Mouse (Mus musculus): ENCODE data around the gene Pax5. TPM values are rescaled to one million over a fixed set of nuclear protein-coding genes. Genes with fewer than 3 reads are reported as not detected.

Pax5 gene
- polyA plus RNA-seq, 1 experiment: 35.6 TPM

DNA sequence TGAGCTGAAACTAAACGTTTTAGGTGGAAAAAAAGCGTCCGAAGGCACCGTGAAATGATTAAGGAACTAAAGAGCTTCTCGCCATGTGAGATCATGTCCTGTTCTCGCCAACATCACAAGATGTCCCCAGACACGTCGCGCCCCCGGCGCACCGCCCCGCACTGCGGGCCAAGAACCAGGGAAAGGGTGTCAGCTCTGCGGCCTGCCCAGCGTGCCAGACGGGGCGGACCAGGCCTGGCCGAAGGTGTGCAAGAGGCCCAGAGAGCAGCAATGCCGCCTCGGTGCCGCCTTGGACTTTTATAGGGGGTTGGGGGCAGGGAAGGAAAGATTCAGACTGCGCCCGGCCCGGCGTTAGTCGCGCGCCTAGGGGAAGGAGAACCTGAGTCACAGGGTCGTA lies 412 bp upstream of the Pax5 start:
- WGBS: 5% methylated on average over 30 of the region's 30 CpGs
- TF ChIP-seq POLR2A (IDR thresholded peaks at IDR 0.05; ENCODE audit: borderline replicate concordance, control insufficient read depth, low read depth, low read length) (peak; percentile 83; the same call in 1 of the 2 replicates), CTCF (IDR thresholded peaks at IDR 0.05; ENCODE audit: control insufficient read depth, insufficient read depth, low read length) (no peak)
- no peaks in the 10 kb centered on the region; the same call in 1 of the 2 replicates for H3K4me1 ChIP-seq (ENCODE audit: control insufficient read depth, insufficient read depth, low read length)
- H3K27ac ChIP-seq (ENCODE audit: control insufficient read depth, insufficient read depth, low read depth, low read length, poor library complexity): peak overlapping the region; percentile 97
- H3K4me3 ChIP-seq (replicated peaks; ENCODE audit: control insufficient read depth, low read depth, low read length): peak overlapping the region; percentile 57

DNA sequence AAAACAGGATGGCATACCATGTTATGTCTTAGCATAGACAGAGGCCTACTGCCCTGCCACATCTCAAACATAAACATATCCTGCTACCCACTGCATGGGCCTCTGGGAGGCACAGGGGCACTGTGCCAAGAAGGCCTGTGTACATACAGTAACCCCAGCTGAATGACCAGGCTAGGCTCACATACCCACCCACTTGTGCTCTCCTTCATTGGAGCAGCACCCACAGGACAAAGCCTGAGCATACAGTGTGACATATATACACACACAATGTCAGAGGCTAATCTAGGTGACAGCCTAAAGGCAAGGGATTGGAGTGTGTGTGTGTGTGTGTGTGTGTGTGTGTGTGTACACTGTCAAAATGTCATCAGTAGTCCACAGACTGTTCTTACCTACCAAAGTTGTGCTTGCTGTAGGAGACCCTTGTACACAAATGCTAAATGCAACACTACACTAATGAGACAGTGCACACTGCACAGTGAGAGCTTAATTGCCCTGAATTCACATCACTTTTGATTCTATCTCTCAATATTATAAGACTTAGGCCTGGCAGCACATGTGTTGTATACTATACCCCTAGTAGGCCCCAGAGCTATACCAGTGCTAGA lies 1.1 kb downstream of the Pax5 start:
- TF ChIP-seq CTCF (IDR thresholded peaks at IDR 0.05; ENCODE audit: control insufficient read depth, insufficient read depth, low read length): no peak
- no peak for TF ChIP-seq POLR2A (IDR thresholded peaks at IDR 0.05; ENCODE audit: borderline replicate concordance, control insufficient read depth, low read depth, low read length)
- Histone ChIP-seq H3K27ac (ENCODE audit: control insufficient read depth, insufficient read depth, low read depth, low read length, poor library complexity) (peak overlapping the region; percentile 24; the same call in 1 of the 2 replicates), H3K4me3 (replicated peaks; ENCODE audit: control insufficient read depth, low read depth, low read length) (peak overlapping the region; percentile 54), H3K4me1 (ENCODE audit: control insufficient read depth, insufficient read depth, low read length) (no peaks in the 10 kb centered on the region; the same call in none of the 2 replicates)

DNA sequence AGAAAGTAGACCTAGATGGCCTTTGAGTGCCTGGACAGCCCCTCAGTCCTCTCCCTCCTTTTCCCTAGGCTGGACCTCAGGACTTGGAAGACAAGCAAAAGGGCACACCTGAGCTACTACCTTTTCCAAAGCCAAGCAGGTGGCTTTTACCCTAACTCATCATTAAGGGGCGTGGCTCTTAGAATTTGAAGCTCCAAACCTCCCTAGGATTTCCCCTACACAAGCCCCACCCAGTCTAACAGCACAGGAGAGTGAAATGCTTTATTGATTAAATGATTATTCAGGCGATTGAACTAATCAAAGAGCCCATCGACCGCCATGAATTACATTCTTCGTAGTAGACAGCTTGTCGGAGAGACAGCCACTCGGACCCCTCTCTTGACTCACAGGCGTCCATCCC lies 2.0 kb downstream of the Pax5 start:
- no peak for TF ChIP-seq CTCF (IDR thresholded peaks at IDR 0.05; ENCODE audit: control insufficient read depth, insufficient read depth, low read length)
- TF ChIP-seq POLR2A (IDR thresholded peaks at IDR 0.05; ENCODE audit: borderline replicate concordance, control insufficient read depth, low read depth, low read length): no peak
- 54% methylated on average over 8 of the region's 8 CpGs for WGBS
- Histone ChIP-seq H3K27ac (ENCODE audit: control insufficient read depth, insufficient read depth, low read depth, low read length, poor library complexity) (peak overlapping the region; percentile 33), H3K4me3 (replicated peaks; ENCODE audit: control insufficient read depth, low read depth, low read length) (peak overlapping the region; percentile 44), H3K4me1 (ENCODE audit: control insufficient read depth, insufficient read depth, low read length) (no peaks in the 10 kb centered on the region; the same call in none of the 2 replicates)

DNA sequence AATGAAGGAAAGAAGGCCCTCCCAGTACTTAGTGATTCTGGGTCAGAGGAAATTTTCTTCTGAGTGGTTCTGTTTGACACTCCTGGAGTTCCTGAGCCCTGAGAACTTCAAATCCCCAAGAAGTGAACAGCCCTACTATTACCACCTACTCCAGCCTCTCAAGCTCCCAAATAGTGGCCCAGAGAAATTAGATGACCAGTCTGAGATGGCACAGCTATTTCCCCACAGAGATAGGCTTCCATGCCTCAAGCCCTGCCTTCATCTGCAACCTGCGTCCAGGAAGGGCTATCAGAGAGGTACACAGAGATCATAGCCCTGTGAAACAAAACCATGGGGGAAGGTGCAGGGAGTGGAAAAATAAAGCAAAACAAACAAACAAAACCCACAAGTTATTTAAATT lies 3.4 kb downstream of the Pax5 start:
- H3K4me1 ChIP-seq (ENCODE audit: control insufficient read depth, insufficient read depth, low read length): no peaks in the 10 kb centered on the region; the same call in none of the 2 replicates
- H3K4me3 ChIP-seq (replicated peaks; ENCODE audit: control insufficient read depth, low read depth, low read length): peak overlapping the region; percentile 12
- peak overlapping the region; percentile 22; the same call in 1 of the 2 replicates for H3K27ac ChIP-seq (ENCODE audit: control insufficient read depth, insufficient read depth, low read depth, low read length, poor library complexity)
- 18% methylated on average over 1 of the region's 1 CpGs for WGBS
- TF ChIP-seq POLR2A (IDR thresholded peaks at IDR 0.05; ENCODE audit: borderline replicate concordance, control insufficient read depth, low read depth, low read length): no peak
- no peak for TF ChIP-seq CTCF (IDR thresholded peaks at IDR 0.05; ENCODE audit: control insufficient read depth, insufficient read depth, low read length)

DNA sequence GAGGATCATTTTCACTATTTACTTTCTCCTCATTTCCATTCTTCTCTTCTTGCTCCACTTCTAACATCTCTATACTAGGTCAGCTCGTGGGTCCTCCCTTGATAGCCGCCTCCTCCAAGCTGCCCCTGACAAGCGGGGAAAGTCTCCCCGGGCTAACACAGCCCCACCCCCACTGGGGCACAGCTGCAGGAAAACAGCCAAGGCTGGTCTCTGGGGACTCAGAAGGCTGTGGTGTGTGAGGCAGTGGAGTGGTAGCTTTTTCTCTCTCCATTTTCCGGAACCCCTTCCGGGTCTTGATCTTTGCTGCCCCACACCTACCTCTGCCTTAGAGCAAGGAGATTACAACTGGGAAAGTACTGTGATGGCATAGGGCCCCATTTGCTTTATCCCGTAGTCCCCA lies 4.3 kb downstream of the Pax5 start:
- Histone ChIP-seq H3K4me1 (ENCODE audit: control insufficient read depth, insufficient read depth, low read length) (no peaks in the 10 kb centered on the region; the same call in none of the 2 replicates), H3K27ac (ENCODE audit: control insufficient read depth, insufficient read depth, low read depth, low read length, poor library complexity) (peak overlapping the region; percentile 75; the same call in 1 of the 2 replicates), H3K4me3 (replicated peaks; ENCODE audit: control insufficient read depth, low read depth, low read length) (no peak overlapping the region)
- TF ChIP-seq CTCF (IDR thresholded peaks at IDR 0.05; ENCODE audit: control insufficient read depth, insufficient read depth, low read length) (no peak), POLR2A (IDR thresholded peaks at IDR 0.05; ENCODE audit: borderline replicate concordance, control insufficient read depth, low read depth, low read length) (no peak)
- WGBS: 2% methylated on average over 7 of the region's 7 CpGs

DNA sequence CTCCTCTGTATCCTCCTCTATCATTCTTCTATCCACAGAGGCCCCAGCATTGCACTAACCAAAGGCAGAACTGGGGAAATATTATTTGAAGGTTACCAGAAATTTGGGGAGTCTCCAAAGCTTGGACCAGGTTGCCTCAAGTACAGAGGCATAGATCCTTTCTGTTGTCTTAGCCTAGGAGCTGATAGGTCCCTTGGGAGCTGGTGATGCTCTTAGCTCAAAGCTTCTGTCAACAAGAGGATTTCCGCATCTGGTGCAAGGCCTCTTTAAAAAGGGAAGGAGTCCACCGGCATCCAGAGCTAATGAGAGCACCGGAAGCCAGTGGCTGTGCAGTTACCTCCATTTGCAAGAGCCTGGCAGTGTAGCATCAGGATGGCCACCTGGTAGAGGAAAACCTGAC lies 5.1 kb downstream of the Pax5 start:
- WGBS: 5% methylated on average over 3 of the region's 3 CpGs
- TF ChIP-seq POLR2A (IDR thresholded peaks at IDR 0.05; ENCODE audit: borderline replicate concordance, control insufficient read depth, low read depth, low read length): 0 out of 2 replicates have a peak, but pooled peaks have one; percentile 25
- no peak for TF ChIP-seq CTCF (IDR thresholded peaks at IDR 0.05; ENCODE audit: control insufficient read depth, insufficient read depth, low read length)
- H3K4me1 ChIP-seq (ENCODE audit: control insufficient read depth, insufficient read depth, low read length): no peaks in the 10 kb centered on the region; the same call in none of the 2 replicates
- peak overlapping the region; percentile 75; the same call in 1 of the 2 replicates for H3K27ac ChIP-seq (ENCODE audit: control insufficient read depth, insufficient read depth, low read depth, low read length, poor library complexity)
- H3K4me3 ChIP-seq (replicated peaks; ENCODE audit: control insufficient read depth, low read depth, low read length): no peak overlapping the region

DNA sequence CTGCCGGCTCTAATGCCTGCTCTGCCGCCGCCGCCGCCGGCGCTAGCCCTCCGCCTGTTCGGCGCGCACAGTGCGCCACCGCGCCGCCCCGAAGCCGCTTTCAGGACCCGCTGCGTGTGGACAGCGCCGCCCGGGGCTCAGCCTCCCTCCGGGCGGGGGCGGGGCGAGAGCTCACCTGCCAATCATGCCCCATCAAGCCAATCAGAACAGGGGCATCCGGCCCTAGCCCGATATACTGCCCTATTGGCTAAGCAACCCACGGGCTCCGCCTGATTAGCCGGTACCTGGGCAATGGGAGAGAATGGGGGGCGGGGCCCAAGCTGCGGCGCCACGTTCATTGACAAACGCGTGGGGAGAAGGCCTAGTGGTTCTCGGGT lies 5.9 kb downstream of the Pax5 start:
- Histone ChIP-seq H3K4me3 (replicated peaks; ENCODE audit: control insufficient read depth, low read depth, low read length) (peak overlapping the region; percentile 46), H3K27ac (ENCODE audit: control insufficient read depth, insufficient read depth, low read depth, low read length, poor library complexity) (peak overlapping the region; percentile 45), H3K4me1 (ENCODE audit: control insufficient read depth, insufficient read depth, low read length) (no peaks in the 10 kb centered on the region; the same call in none of the 2 replicates)
- WGBS: 1% methylated on average over 38 of the region's 38 CpGs
- TF ChIP-seq CTCF (IDR thresholded peaks at IDR 0.05; ENCODE audit: control insufficient read depth, insufficient read depth, low read length): no peak
- TF ChIP-seq POLR2A (IDR thresholded peaks at IDR 0.05; ENCODE audit: borderline replicate concordance, control insufficient read depth, low read depth, low read length): no peak; the same call in 1 of the 2 replicates

DNA sequence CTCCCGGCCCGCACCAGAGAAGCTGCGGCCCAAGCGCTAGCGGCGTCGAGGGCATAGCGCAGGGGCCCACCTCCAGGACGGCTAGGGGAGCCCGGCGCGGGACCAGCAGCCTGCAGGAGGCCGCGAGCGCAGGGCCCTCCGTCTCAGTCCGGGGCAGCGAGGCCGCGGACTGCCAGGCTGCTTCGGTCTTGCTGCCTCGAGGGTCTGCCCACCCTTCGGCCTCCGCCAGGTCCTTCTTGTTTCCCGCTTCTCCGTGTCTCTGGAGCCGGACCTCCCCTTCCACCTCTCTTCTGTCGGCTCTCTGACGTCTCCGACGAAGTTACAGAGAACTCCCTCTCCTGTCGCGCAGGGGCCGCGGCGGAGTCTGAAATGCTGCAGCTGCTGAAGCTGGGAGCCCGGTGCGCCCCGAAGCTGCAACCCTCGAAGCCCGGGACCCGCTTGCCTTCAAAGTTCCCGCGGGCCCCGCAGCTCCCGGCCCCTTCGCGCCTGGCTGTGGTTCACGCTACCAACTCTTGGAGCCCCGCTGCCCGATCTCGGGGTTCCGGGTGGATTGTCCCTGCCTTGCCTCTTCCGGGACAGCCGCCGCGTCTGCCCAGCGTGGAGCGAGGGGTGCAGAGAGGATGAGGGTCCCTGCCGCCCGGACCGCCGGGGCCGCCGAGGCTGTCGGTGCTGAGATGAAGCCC lies 6.5 kb downstream of the Pax5 start:
- no peaks in the 10 kb centered on the region; the same call in none of the 2 replicates for H3K4me1 ChIP-seq (ENCODE audit: control insufficient read depth, insufficient read depth, low read length)
- H3K27ac ChIP-seq (ENCODE audit: control insufficient read depth, insufficient read depth, low read depth, low read length, poor library complexity): peak overlapping the region; percentile 26; the same call in 1 of the 2 replicates
- TF ChIP-seq POLR2A (IDR thresholded peaks at IDR 0.05; ENCODE audit: borderline replicate concordance, control insufficient read depth, low read depth, low read length): no peak
- TF ChIP-seq CTCF (IDR thresholded peaks at IDR 0.05; ENCODE audit: control insufficient read depth, insufficient read depth, low read length): no peak
- peak overlapping the region; percentile 34 for H3K4me3 ChIP-seq (replicated peaks; ENCODE audit: control insufficient read depth, low read depth, low read length)
- WGBS: 2% methylated on average over 66 of the region's 66 CpGs

All from bone marrow, adult 2 months (tissue).